Mouse (Mus musculus): ENCODE measurements around the gene Scly.

DNA sequence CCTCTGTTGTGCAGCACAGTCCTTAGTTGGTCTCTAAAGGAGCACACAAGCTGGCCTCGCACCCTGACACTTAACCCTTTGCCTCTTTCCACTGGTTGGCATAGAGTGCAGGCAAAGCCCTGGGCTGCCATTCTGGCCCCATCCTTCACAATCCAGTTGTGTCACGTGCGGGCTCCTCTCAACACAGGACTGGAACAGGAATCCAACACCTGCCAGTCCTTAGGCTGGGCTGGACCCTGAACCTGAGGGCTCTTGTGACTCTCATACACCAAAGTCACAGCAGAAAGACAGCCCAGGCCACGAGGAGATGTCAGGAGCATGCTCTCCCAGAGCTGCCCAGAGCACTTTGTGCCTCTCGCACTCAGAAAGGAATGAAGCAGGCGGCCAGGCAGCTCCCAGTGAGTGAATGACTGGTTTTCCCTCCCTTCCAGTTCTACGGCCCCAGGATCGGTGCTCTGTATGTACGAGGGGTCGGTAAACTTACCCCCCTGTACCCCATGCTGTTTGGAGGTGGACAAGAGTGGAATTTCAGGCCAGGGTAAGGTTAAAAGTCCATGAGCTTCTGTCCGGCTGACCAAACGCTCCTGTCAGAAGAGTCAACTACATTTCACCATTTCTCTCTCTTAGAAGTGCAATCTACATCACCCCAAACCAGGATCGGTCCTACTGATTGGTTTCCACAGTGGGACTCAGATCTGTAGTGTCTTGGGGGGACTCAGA is 11.4 kb downstream of the Scly start:
- TF ChIP-seq CTCF (IDR thresholded peaks at IDR 0.05; ENCODE audit: low read depth), result no peak
- no peak for TF ChIP-seq EP300 (IDR thresholded peaks at IDR 0.05; ENCODE audit: low read depth)

Data from heart, postnatal 0 days (tissue).